Mouse (Mus musculus): ENCODE measurements around the gene Ppig. TPM values are rescaled to one million over a fixed set of nuclear protein-coding genes. Genes with fewer than 3 reads are reported as not detected.
"Not testable (repeated sequence)": the region's sequence is repeated elsewhere in the genome, so short reads cannot be mapped to it uniquely, and the experiment has no call there.

The Ppig gene
- polyA plus RNA-seq (2014; fragmentation: Nextera tagmentation; extraction: Ambion mirVana) = 98.3 and 110 TPM in 2 replicates

GRCm38 (mm10) chr2:69722273-69722649 is at the start of gene Ppig:
TSS of gene Ppig (plus strand) at chr2:69722545.
- ATAC-seq (replicated peaks; ENCODE audit: low FRiP score) = peak; percentile 35; the same call in 1 of the 2 replicates
- peak within 1 kb of the TSS; percentile 82 for H3K27ac ChIP-seq (ENCODE audit: low read depth, low read length)
- no peaks in the 10 kb centered on the region for H3K36me3 ChIP-seq (ENCODE audit: control insufficient read depth, insufficient read depth, low read length)
- H3K4me1 ChIP-seq (replicated peaks; ENCODE audit: control insufficient read depth, insufficient read depth, low read length) = peaks cover 5% of the 10 kb centered on the region; the same call in 1 of the 2 replicates
- peak within 1 kb of the TSS; percentile 92 for H3K9ac ChIP-seq (ENCODE audit: low read depth, low read length)
- peak within 1 kb of the TSS; percentile 95 for H3K4me3 ChIP-seq (ENCODE audit: low read depth, low read length)
- H3K4me2 ChIP-seq = peak within 1 kb of the TSS; percentile 72
- no peaks in the 10 kb centered on the region for H3K9me3 ChIP-seq (ENCODE audit: control insufficient read depth, low read length)
- no peak for DNase-seq (ENCODE audit: low spot score)
- 5% methylated on average over 12 of the region's 12 CpGs for WGBS
- no peaks in the 10 kb centered on the region for H3K27me3 ChIP-seq (replicated peaks; ENCODE audit: control insufficient read depth, insufficient read depth, low read length)

- Histone ChIP-seq H3K4me2 (no peak overlapping the region), H3K27ac (ENCODE audit: low read depth, low read length) (no peak overlapping the region), H3K4me1 (replicated peaks; ENCODE audit: control insufficient read depth, insufficient read depth, low read length) (no peaks in the 10 kb centered on the region), H3K27me3 (replicated peaks; ENCODE audit: control insufficient read depth, insufficient read depth, low read length) (no peaks in the 10 kb centered on the region), H3K9me3 (ENCODE audit: control insufficient read depth, low read length) (no peaks in the 10 kb centered on the region), H3K4me3 (ENCODE audit: low read depth, low read length) (no peak overlapping the region), H3K9ac (ENCODE audit: low read depth, low read length) (no peak overlapping the region), H3K36me3 (ENCODE audit: control insufficient read depth, insufficient read depth, low read length) (no peaks in the 10 kb centered on the region)
- 75% methylated on average over 5 of the region's 5 CpGs for WGBS
- no peak for DNase-seq (ENCODE audit: low spot score)
- no peak for ATAC-seq (replicated peaks; ENCODE audit: low FRiP score)
These were observed 48.6 kb upstream of the Ppig start for GRCm38 (mm10) chr2:69673723-69674122.

- Histone ChIP-seq H3K9me3 (ENCODE audit: control insufficient read depth, low read length) (no peaks in the 10 kb centered on the region), H3K9ac (ENCODE audit: low read depth, low read length) (no peak overlapping the region), H3K36me3 (ENCODE audit: control insufficient read depth, insufficient read depth, low read length) (no peaks in the 10 kb centered on the region; the same call in 1 of the 2 replicates), H3K4me3 (ENCODE audit: low read depth, low read length) (no peak overlapping the region), H3K4me1 (replicated peaks; ENCODE audit: control insufficient read depth, insufficient read depth, low read length) (no peaks in the 10 kb centered on the region), H3K27ac (ENCODE audit: low read depth, low read length) (no peak overlapping the region), H3K27me3 (replicated peaks; ENCODE audit: control insufficient read depth, insufficient read depth, low read length) (no peaks in the 10 kb centered on the region), H3K4me2 (no peak overlapping the region)
- ATAC-seq (replicated peaks; ENCODE audit: low FRiP score) (no peak), DNase-seq (ENCODE audit: low spot score) (no peak)
- WGBS = 87% methylated on average over 9 of the region's 9 CpGs
These were observed 47.1 kb upstream of the Ppig start for GRCm38 (mm10) chr2:69675266-69675665.

DNA sequence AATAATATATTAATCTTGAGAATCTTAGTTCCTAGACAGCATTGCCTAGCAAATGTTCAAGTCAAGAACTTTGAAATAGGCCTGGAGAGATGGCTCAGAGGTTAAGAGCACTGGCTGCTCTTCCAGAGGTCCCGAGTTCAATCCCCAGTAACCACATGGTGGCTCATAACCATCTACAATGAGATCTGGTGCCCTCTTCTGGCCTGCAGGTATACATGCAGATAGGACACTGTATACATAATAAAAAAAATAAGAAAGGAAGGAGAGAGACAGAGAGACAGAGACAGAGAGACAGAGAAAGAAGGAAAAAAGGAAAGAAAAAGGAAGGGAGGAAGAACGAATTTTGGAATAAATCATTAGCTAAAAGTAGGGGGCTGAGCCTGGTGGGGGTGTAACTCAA is 45.6 kb upstream of the Ppig start:
- Histone ChIP-seq H3K9me3 (ENCODE audit: control insufficient read depth, low read length) (no peaks in the 10 kb centered on the region), H3K27me3 (replicated peaks; ENCODE audit: control insufficient read depth, insufficient read depth, low read length) (no peaks in the 10 kb centered on the region), H3K27ac (ENCODE audit: low read depth, low read length) (no peak overlapping the region), H3K9ac (ENCODE audit: low read depth, low read length) (no peak overlapping the region), H3K36me3 (ENCODE audit: control insufficient read depth, insufficient read depth, low read length) (no peaks in the 10 kb centered on the region; the same call in 1 of the 2 replicates), H3K4me2 (no peak overlapping the region), H3K4me3 (ENCODE audit: low read depth, low read length) (no peak overlapping the region), H3K4me1 (replicated peaks; ENCODE audit: control insufficient read depth, insufficient read depth, low read length) (no peaks in the 10 kb centered on the region)
- WGBS = 54% methylated on average over 2 of the region's 2 CpGs
- no peak for DNase-seq (ENCODE audit: low spot score)
- ATAC-seq (replicated peaks; ENCODE audit: low FRiP score) = no peak

DNA sequence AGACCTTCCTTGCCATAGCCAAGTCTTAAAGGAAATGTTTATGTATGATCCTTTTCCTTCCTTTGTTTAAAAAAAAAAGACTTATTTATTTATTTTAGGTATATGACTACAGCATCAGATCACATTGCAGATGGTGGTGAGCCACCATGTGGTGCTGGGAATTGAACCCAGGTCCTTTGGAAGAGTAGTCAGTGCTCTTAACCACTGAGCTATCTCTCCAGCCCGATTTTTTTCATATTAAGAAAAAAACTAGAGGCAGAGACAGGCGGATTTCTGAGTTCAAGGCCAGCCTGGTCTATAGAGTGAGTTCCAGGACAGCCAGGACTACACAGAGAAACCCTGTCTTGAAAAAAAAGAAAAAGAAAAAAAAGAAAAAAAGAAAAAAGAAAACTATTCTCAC is 45.1 kb upstream of the Ppig start:
- not testable (repeated sequence) for H3K9me3 ChIP-seq (ENCODE audit: control insufficient read depth, low read length); H3K4me2 ChIP-seq; H3K27ac ChIP-seq (ENCODE audit: low read depth, low read length); H3K4me3 ChIP-seq (ENCODE audit: low read depth, low read length); H3K27me3 ChIP-seq (replicated peaks; ENCODE audit: control insufficient read depth, insufficient read depth, low read length); ATAC-seq (replicated peaks; ENCODE audit: low FRiP score); H3K36me3 ChIP-seq (ENCODE audit: control insufficient read depth, insufficient read depth, low read length); H3K4me1 ChIP-seq (replicated peaks; ENCODE audit: control insufficient read depth, insufficient read depth, low read length); DNase-seq (ENCODE audit: low spot score); H3K9ac ChIP-seq (ENCODE audit: low read depth, low read length)
- 75% methylated on average over 2 of the region's 2 CpGs for WGBS

DNA sequence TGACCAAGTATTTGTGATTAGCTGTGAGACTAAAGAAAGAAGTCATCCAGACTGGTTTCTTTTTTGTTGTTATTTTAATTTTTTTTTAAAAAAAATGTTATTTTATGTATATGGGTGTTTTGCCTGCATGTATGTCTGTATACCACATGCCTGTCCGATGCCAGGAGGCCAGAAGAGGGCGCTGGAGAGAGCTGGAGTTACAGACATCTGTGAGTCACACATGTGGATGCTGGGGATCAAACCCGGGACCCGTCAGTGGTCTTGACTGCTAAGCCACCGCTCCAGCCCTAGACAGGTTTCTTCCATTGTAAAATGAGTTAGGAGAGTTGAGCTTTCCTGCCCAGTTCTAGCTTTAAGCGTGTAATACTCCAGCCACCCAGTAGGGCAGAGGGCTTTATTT is 42.4 kb upstream of the Ppig start:
- no peaks in the 10 kb centered on the region for H3K27me3 ChIP-seq (replicated peaks; ENCODE audit: control insufficient read depth, insufficient read depth, low read length)
- DNase-seq (ENCODE audit: low spot score) = no peak
- 52% methylated on average over 6 of the region's 6 CpGs for WGBS
- no peaks in the 10 kb centered on the region for H3K4me1 ChIP-seq (replicated peaks; ENCODE audit: control insufficient read depth, insufficient read depth, low read length)
- H3K36me3 ChIP-seq (ENCODE audit: control insufficient read depth, insufficient read depth, low read length) = no peaks in the 10 kb centered on the region; the same call in 1 of the 2 replicates
- H3K27ac ChIP-seq (ENCODE audit: low read depth, low read length) = no peak overlapping the region
- H3K4me2 ChIP-seq = no peak overlapping the region
- no peak overlapping the region for H3K9ac ChIP-seq (ENCODE audit: low read depth, low read length)
- H3K4me3 ChIP-seq (ENCODE audit: low read depth, low read length) = no peak overlapping the region
- no peak for ATAC-seq (replicated peaks; ENCODE audit: low FRiP score)
- no peaks in the 10 kb centered on the region for H3K9me3 ChIP-seq (ENCODE audit: control insufficient read depth, low read length)

GRCm38 (mm10) chr2:69681931-69682330 is 40.4 kb upstream of the Ppig start:
- 79% methylated on average over 4 of the region's 4 CpGs for WGBS
- Histone ChIP-seq H3K9ac (ENCODE audit: low read depth, low read length) (no peak overlapping the region), H3K36me3 (ENCODE audit: control insufficient read depth, insufficient read depth, low read length) (peaks cover under 1% of the 10 kb centered on the region; the same call in 1 of the 2 replicates), H3K27ac (ENCODE audit: low read depth, low read length) (no peak overlapping the region), H3K4me1 (replicated peaks; ENCODE audit: control insufficient read depth, insufficient read depth, low read length) (no peaks in the 10 kb centered on the region), H3K4me3 (ENCODE audit: low read depth, low read length) (no peak overlapping the region), H3K9me3 (ENCODE audit: control insufficient read depth, low read length) (no peaks in the 10 kb centered on the region), H3K27me3 (replicated peaks; ENCODE audit: control insufficient read depth, insufficient read depth, low read length) (no peaks in the 10 kb centered on the region), H3K4me2 (no peak overlapping the region)
- DNase-seq (ENCODE audit: low spot score) (no peak), ATAC-seq (replicated peaks; ENCODE audit: low FRiP score) (no peak)

GRCm38 (mm10) chr2:69683036-69683805 is 39.1 kb upstream of the Ppig start:
- Histone ChIP-seq H3K36me3 (ENCODE audit: control insufficient read depth, insufficient read depth, low read length) (peaks cover 4% of the 10 kb centered on the region; the same call in 1 of the 2 replicates), H3K4me1 (replicated peaks; ENCODE audit: control insufficient read depth, insufficient read depth, low read length) (no peaks in the 10 kb centered on the region), H3K9me3 (ENCODE audit: control insufficient read depth, low read length) (no peaks in the 10 kb centered on the region), H3K9ac (ENCODE audit: low read depth, low read length) (no peak overlapping the region), H3K27me3 (replicated peaks; ENCODE audit: control insufficient read depth, insufficient read depth, low read length) (no peaks in the 10 kb centered on the region), H3K27ac (ENCODE audit: low read depth, low read length) (no peak overlapping the region), H3K4me2 (no peak overlapping the region), H3K4me3 (ENCODE audit: low read depth, low read length) (no peak overlapping the region)
- no peak for DNase-seq (ENCODE audit: low spot score)
- WGBS = 89% methylated on average over 13 of the region's 13 CpGs
- no peak for ATAC-seq (replicated peaks; ENCODE audit: low FRiP score)

GRCm38 (mm10) chr2:69684488-69684887 is 37.9 kb upstream of the Ppig start:
- H3K27me3 ChIP-seq (replicated peaks; ENCODE audit: control insufficient read depth, insufficient read depth, low read length) = no peaks in the 10 kb centered on the region
- H3K4me1 ChIP-seq (replicated peaks; ENCODE audit: control insufficient read depth, insufficient read depth, low read length) = no peaks in the 10 kb centered on the region
- H3K9ac ChIP-seq (ENCODE audit: low read depth, low read length) = no peak overlapping the region
- no peak overlapping the region for H3K4me2 ChIP-seq
- H3K4me3 ChIP-seq (ENCODE audit: low read depth, low read length) = no peak overlapping the region
- ATAC-seq (replicated peaks; ENCODE audit: low FRiP score) (no peak), DNase-seq (ENCODE audit: low spot score) (no peak)
- H3K27ac ChIP-seq (ENCODE audit: low read depth, low read length) = no peak overlapping the region
- H3K36me3 ChIP-seq (ENCODE audit: control insufficient read depth, insufficient read depth, low read length) = peaks cover 4% of the 10 kb centered on the region; the same call in 1 of the 2 replicates
- WGBS = 87% methylated on average over 3 of the region's 3 CpGs
- no peaks in the 10 kb centered on the region for H3K9me3 ChIP-seq (ENCODE audit: control insufficient read depth, low read length)

All from liver, embryonic 11.5 days (tissue).